Mouse (Mus musculus): ENCODE data around the gene Nrxn1.

The Nrxn1 gene

DNA sequence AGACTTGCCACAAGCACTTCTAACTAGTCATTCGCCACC, at the start of gene Nrxn1:
Gene Nrxn1, minus strand, starts transcription at position 30 of the 39 bp plus-strand sequence.
- no peak for DNase-seq (ENCODE audit: low read depth, low spot score)

DNA sequence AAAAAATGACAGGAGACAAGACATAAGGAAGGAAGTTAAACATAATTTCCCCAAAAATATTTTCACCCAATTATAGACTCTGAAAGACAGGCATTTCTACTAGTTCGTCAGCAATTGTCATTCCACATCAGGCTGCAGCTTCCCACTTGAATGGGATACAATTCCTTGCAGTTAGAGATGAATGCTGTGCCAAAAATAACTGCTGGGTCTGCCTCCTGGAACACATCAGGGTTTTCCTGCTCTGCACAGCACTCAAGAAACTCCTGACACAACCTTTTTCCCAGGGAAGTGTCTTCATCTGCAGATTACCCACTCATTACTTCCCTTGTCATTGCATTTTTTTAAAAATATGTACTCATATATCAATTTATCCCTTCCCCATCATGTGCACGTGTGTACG, 44.0 kb upstream of the Nrxn1 start:
- DNase-seq (ENCODE audit: low read depth, low spot score) = no peak

- no peak for DNase-seq (ENCODE audit: low read depth, low spot score)
These were observed 20.2 kb upstream of the Nrxn1 start for GRCm38 (mm10) chr17:91112880-91113628.

- no peak for DNase-seq (ENCODE audit: low read depth, low spot score)
These were observed 19.2 kb upstream of the Nrxn1 start for GRCm38 (mm10) chr17:91112085-91112484.

- DNase-seq (ENCODE audit: low read depth, low spot score) = no peak
These were observed 407 bp upstream of the Nrxn1 start for GRCm38 (mm10) chr17:91093081-91093875.

- peak; percentile 84 for DNase-seq (ENCODE audit: low read depth, low spot score)
These were observed 340 bp downstream of the Nrxn1 start for GRCm38 (mm10) chr17:91092421-91093041.

- DNase-seq (ENCODE audit: low read depth, low spot score) = no peak
These were observed 2.2 kb downstream of the Nrxn1 start for GRCm38 (mm10) chr17:91090631-91091030.

DNA sequence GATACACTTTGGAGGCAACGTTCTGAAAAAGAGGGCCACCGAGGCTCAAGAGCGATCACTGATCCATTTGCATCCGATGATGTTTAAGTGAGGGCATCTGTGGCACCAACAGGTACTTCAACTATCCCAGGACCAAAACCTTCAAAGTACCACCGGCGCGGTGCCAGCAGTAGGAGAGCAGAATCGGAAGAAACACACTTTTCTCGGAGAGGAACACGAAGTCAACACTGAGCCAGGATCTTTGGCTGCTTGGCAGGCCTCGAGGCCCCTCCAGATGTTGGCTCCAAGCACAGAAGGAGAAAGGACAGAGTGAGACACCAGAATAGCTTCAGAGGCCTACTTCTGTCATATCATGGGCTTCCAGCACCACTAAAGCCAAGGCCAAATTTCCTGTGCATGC, 3.9 kb downstream of the Nrxn1 start:
- DNase-seq (ENCODE audit: low read depth, low spot score) = no peak

DNA sequence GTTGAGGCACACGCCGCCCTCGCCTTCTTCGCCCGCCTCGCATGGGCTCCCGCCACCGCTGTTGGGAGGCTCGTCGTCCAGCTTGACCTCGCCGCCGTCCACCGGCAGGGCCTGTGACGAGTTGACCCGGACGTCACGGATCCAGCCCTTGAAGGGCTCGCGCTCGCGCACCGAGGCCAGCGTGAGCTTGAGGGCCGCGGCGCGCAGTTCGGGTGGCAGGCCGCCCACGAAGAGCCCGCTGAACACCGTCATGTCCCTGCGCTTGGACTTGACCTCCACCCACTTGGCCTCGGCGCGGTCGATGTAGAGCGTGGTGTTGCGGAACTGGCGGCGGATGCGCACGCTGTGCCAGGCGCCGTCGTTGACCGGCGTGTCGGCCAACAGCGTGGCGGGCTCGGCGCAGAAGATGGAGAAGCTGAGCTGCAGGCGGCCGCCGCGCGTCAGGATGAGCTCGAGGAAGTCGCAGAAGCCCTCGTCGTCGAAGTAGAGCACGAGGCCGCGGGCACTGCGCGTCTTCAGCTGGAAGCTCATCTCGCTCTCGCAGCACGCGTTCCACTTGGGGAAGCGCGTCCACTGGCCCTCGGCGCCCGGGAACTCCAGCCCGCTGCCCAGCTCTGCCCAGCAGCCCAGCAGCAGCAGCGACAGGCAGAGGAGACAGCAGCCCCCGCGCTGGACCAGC, 4.7 kb downstream of the Nrxn1 start:
- DNase-seq (ENCODE audit: low read depth, low spot score) = peak; percentile 22

DNA sequence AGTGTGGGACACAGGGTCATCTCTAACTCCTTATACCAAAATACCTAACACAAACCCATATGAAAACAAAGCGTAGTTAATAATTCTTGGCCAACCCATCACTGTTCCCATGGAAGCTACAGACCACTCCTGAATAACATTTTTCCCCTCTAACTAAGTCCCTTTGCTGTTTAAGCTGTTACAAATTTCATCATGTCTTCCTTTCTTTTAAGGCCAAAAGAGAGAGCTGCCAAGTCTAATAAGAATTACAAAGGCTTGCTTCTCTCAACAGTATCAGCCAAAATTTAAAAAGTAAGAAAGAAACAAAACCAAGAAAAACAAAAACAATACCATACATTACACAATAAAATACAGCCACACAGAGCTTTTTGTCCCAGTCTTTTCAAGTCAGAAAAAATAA, 6.5 kb downstream of the Nrxn1 start:
- DNase-seq (ENCODE audit: low read depth, low spot score) = no peak

- DNase-seq (ENCODE audit: low read depth, low spot score) = no peak
These were observed 7.5 kb downstream of the Nrxn1 start for GRCm38 (mm10) chr17:91085416-91085815.

DNA sequence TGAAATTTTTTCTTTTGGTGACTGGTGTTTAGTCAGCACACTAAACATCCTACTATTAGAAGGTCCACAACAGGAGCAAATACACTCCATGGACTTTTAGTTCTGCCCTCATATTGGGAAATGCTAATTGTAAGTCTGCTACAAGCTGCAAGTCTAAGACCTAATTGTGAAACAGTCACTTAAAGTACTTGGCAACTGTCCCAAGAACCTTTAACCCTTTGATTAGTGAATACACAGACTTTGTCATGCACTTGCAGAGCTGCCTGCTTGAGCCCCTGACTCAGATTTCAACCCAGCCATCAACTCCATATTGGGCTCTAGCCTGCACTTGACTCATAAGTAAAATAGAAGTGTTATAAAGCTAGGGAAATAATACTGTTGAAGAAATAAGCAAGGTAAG, 13.8 kb downstream of the Nrxn1 start:
- no peak for DNase-seq (ENCODE audit: low read depth, low spot score)

- DNase-seq (ENCODE audit: low read depth, low spot score) = no peak
These were observed 18.1 kb downstream of the Nrxn1 start for GRCm38 (mm10) chr17:91074780-91075179.

DNA sequence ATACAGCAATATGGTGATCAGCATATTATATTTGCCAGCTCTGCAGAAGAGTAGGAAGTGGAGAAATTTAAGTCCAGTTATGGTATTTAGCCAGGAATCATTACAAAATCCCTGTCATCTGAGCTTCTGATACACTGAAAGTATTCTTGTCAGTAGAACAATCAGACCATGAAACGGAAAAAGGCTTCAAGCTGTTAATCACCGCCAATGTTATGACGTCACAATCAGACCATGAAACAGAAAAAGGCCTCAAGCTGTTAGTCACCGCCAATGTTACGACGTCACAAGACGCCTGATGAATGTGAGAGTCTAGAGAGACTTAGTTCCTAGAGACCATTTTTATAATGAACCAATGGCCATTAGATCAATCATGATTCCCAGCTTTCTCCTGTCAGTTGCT, 59.4 kb downstream of the Nrxn1 start:
- no peak for DNase-seq (ENCODE audit: low read depth, low spot score)

DNA sequence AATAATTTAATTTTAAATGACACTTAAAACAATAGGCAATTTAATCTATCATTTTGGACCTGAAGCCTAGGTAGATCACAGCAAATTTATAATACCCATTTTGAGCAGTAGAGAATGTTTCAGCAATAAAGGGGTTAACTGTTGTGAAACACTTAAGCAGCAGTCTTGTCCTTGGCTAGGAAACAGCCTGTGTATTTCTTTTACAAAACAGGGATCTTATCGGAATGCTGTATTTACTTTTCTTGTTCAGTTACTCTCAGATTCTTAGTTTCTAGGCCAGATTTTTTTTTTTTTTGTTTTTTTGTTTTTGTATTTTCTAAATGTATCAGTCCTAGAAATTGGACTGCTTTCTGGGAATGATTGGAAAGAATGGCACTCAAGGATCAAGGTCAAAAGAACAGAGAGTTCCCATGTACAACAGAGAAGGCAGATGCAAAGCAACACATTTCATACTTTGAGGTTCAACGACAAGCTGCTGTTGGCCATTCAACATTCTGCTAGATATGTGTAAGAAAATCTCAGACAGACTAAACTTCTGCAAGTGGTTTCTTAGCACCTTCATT, 67.7 kb downstream of the Nrxn1 start:
- DNase-seq (ENCODE audit: low read depth, low spot score) = no peak

- no peak for DNase-seq (ENCODE audit: low read depth, low spot score)
These were observed 85.3 kb downstream of the Nrxn1 start for GRCm38 (mm10) chr17:91007385-91008089.

DNA sequence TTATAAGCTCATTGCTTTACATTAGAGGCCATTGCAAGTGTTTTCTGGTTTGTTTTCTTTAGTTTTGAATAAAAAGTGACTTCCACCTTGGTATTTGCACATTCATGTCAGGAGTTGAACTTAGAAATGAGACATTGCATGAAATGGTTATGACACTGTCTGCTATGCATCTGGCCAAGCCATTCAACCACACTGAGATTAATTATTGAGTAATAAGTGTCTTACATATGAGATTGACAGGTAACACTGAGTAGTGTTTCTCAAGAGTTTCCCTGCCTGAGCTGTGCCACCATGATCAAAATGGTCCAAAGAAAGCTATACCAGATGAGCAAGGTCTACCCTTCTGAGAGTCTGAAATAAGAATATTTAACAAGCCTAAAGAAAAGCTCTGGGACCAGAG, 92.5 kb downstream of the Nrxn1 start:
- DNase-seq (ENCODE audit: low read depth, low spot score) = no peak

DNA sequence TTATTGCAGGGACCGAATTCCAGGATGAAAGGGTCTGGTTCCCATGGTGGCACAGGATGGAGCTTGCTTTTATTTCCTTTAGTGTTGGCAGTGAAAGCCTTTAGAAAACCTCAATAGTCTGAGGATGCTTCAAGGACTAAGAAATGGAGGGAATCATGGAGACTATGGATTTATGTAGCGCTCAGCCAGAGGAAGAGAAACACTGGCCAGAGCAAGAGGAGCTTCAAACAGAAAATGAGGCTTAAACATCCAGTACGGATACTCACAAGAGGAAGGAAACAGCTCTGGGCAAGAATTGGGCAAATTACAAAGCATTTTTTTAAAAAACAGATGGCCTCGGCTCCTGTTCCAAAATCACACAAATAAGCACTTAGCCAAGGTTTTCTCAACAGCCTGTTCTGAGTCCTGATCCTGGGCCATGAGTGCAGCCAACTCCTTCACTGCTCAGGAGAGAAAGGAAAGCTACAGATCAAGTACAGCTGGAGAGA, 93.2 kb downstream of the Nrxn1 start:
- no peak for DNase-seq (ENCODE audit: low read depth, low spot score)

DNA sequence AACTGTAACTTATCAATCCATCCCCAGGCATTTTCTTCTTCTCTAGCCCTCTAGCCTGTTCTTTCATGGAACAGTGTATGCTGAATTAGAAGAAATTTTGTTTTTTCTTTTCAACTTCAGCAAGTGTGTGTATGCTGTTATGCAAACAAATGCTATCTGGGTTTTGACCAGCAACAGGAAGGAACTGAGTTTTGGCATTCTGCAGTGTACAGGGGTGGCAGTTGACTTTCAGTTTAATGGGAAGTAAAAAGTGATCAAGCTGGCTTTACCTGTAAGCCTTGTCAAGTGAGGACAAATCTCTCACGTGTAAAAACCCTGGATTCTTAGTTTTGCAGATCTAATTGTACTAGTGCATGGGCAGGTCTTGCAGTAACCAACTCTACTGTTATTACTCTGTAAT, 95.2 kb downstream of the Nrxn1 start:
- DNase-seq (ENCODE audit: low read depth, low spot score) = no peak

DNA sequence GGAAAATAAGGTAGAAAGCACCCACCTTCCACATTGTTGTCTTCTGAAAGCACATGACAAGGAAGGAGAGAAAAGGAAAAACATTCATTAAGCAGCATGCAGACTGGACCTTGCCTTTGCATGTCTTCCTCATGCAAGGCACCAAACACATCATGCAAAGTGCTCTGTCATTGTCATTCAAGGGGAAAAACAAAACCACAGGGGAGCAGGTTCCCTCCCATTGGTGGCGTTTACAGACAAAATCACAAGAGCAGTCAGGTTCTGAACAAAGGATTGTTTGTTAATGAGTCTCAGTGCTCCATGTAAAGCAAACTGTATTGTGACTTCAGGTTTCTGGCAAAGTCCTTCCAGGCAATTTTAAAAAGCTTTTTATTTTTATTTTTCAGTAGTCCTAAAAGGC, 97.4 kb downstream of the Nrxn1 start:
- peak; percentile 87 for DNase-seq (ENCODE audit: low read depth, low spot score)

DNA sequence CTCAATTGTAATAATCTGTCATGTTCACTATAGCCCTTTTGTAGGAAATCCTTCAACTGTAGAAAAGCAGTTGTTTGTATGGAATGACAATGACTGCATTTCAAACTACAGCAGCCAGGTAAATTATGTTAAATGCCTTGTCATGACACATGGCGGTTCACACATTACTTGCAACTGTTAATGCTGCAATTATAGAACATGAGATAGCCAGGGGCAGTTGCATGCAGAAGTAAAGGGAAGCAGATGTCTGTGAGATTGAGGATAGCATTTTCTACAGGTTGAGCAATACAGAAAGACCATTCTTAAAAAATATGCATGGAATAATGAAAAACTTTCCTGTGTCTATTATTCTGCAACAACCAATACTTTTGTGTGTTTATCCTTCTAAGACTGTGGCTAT, 98.6 kb downstream of the Nrxn1 start:
- DNase-seq (ENCODE audit: low read depth, low spot score) = no peak

- no peak for DNase-seq (ENCODE audit: low read depth, low spot score)
These were observed 102.1 kb downstream of the Nrxn1 start for GRCm38 (mm10) chr17:90990747-90991146.
